Mouse (Mus musculus) CH12.LX (cell line): ENCODE measurements around the gene Dcn. TPM values are rescaled to one million over a fixed set of nuclear protein-coding genes. Genes with fewer than 3 reads are reported as not detected.

Source experiments
- DNase-seq: peaks from one replicate; pipeline ENCODE4 v3.0.0-alpha.2; 2013; ENCODE audit errors: extremely low read depth
- H3K27ac ChIP-seq: 2 replicates; pipeline ENCODE4 v1.5.1; 2012; ENCODE audit warnings: low read depth, mild to moderate bottlenecking, control low read depth, moderate library complexity; ENCODE audit not compliant: insufficient read depth
- H3K27me3 ChIP-seq: replicated peaks from 2 replicates; pipeline ENCODE3; 2012; ENCODE audit warnings: inconsistent platforms
- H3K36me3 ChIP-seq, 2 experiments: replicated peaks in 1 of 2; 2 replicates each; pipeline versions ENCODE3 to v1.6.1; 2012; ENCODE audit warnings: inconsistent platforms in 1 of 2, low read length in 1 of 2, mild to moderate bottlenecking in 1 of 2, mixed read lengths in 1 of 2, moderate library complexity in 1 of 2; ENCODE audit not compliant: control insufficient read depth in 1 of 2, insufficient read depth in 1 of 2
- H3K4me1 ChIP-seq, 2 experiments: 2 replicates each; pipeline ENCODE4 v1.6.1; 2012; ENCODE audit warnings: inconsistent platforms in 1 of 2, moderate library complexity in 1 of 2; ENCODE audit not compliant: insufficient read depth in 2 of 2, control insufficient read depth in 1 of 2
- H3K4me2 ChIP-seq: 2 replicates; pipeline ENCODE4 v1.6.1; 2012; ENCODE audit warnings: low read depth, mild to moderate bottlenecking, control low read depth; ENCODE audit not compliant: poor library complexity, insufficient read depth, severe bottlenecking
- H3K4me3 ChIP-seq, 3 experiments: fragments of 150-350 bp in 1 of 3; sonication (generic) in 1 of 3; replicated peaks in 1 of 3; 2 replicates each; pipeline versions ENCODE3 to v1.5.1; 2011 to 2012; ENCODE audit warnings: low read depth in 2 of 3, low read length in 2 of 3, mild to moderate bottlenecking in 2 of 3, moderate library complexity in 2 of 3, control low read depth in 1 of 3, improper control_type of control experiment in 1 of 3, inconsistent platforms in 1 of 3, mixed read lengths in 1 of 3; ENCODE audit not compliant: poor library complexity in 1 of 3
- H3K79me2 ChIP-seq: replicated peaks from 2 replicates; pipeline ENCODE4 v1.6.1; 2012; ENCODE audit warnings: mild to moderate bottlenecking, moderate library complexity; ENCODE audit not compliant: control insufficient read depth, poor library complexity, insufficient read depth, severe bottlenecking; ENCODE audit errors: extremely low read depth
- H3K9ac ChIP-seq: 2 replicates; pipeline ENCODE4 v1.6.1; 2012; ENCODE audit warnings: low read depth, mild to moderate bottlenecking, control low read depth, moderate library complexity; ENCODE audit not compliant: insufficient read depth
- H3K9me3 ChIP-seq: replicated peaks from 2 replicates; pipeline ENCODE3; 2012; ENCODE audit warnings: low read length, inconsistent platforms, mixed read lengths
- CHD1 ChIP-seq: IDR thresholded peaks from 2 replicates; pipeline ENCODE4 v1.6.1; 2012; ENCODE audit warnings: low read depth, low read length, improper control_type of control experiment, inconsistent platforms
- CHD2 ChIP-seq: IDR thresholded peaks from 2 replicates; pipeline ENCODE4 v1.6.1; 2011; ENCODE audit warnings: low read length, improper control_type of control experiment
- CTCF ChIP-seq, 2 experiments: IDR thresholded peaks in 1 of 2; conservative IDR thresholded peaks in 1 of 2; 2 replicates each; pipeline ENCODE4 v1.5.1; 2011 to 2012; ENCODE audit warnings: low read depth in 2 of 2, low read length in 2 of 2, improper control_type of control experiment in 1 of 2, inconsistent platforms in 1 of 2, mild to moderate bottlenecking in 1 of 2, moderate library complexity in 1 of 2
- ETS1 ChIP-seq: conservative IDR thresholded peaks from 2 replicates; pipeline ENCODE4 v1.6.1; 2012; ENCODE audit warnings: low read depth, mild to moderate bottlenecking, inconsistent platforms, low read length, improper control_type of control experiment, moderate library complexity
- GABPA ChIP-seq: IDR thresholded peaks from 2 replicates; pipeline ENCODE4 v1.6.1; 2012; ENCODE audit warnings: low read depth, low read length, improper control_type of control experiment, inconsistent platforms; ENCODE audit not compliant: insufficient replicate concordance
- IRF4 ChIP-seq: IDR thresholded peaks from 2 replicates; pipeline ENCODE4 v1.6.1; 2014; ENCODE audit warnings: low read depth, mild to moderate bottlenecking, inconsistent platforms, low read length, improper control_type of control experiment
- JUN ChIP-seq: IDR thresholded peaks from 2 replicates; pipeline ENCODE4 v1.6.1; 2011; ENCODE audit warnings: low read depth, mild to moderate bottlenecking, low read length, improper control_type of control experiment, moderate library complexity; ENCODE audit not compliant: insufficient read depth
- JUND ChIP-seq: conservative IDR thresholded peaks from 2 replicates; pipeline ENCODE4 v1.6.1; 2011; ENCODE audit warnings: low read depth, low read length, improper control_type of control experiment
- MAFK ChIP-seq: IDR thresholded peaks from 2 replicates; pipeline ENCODE4 v1.6.1; 2011; ENCODE audit warnings: low read length, improper control_type of control experiment; ENCODE audit not compliant: insufficient replicate concordance
- MAX ChIP-seq: IDR thresholded peaks from 2 replicates; pipeline ENCODE4 v1.6.1; 2011; ENCODE audit warnings: low read length, improper control_type of control experiment
- MAZ ChIP-seq: IDR thresholded peaks from 2 replicates; pipeline ENCODE4 v1.6.1; 2012; ENCODE audit warnings: low read depth, mild to moderate bottlenecking, inconsistent platforms, low read length, improper control_type of control experiment, moderate library complexity
- MEF2A ChIP-seq: IDR thresholded peaks from 2 replicates; pipeline ENCODE4 v1.6.1; 2014; ENCODE audit warnings: low read depth, mild to moderate bottlenecking, inconsistent platforms, low read length, improper control_type of control experiment, borderline replicate concordance
- MYC ChIP-seq: IDR thresholded peaks from 2 replicates; pipeline ENCODE4 v1.6.1; 2011; ENCODE audit warnings: low read depth, mild to moderate bottlenecking, improper control_type of control experiment, low read length
- NELFE ChIP-seq: IDR thresholded peaks from 2 replicates; pipeline ENCODE4 v1.6.1; 2011; ENCODE audit warnings: low read depth, low read length, improper control_type of control experiment
- NRF1 ChIP-seq: IDR thresholded peaks from 2 replicates; pipeline ENCODE4 v1.6.1; 2014; ENCODE audit warnings: low read depth, mild to moderate bottlenecking, inconsistent platforms, low read length, improper control_type of control experiment, moderate library complexity
- PAX5 ChIP-seq: IDR thresholded peaks from 2 replicates; pipeline ENCODE4 v1.6.1; 2012; ENCODE audit warnings: low read length, inconsistent platforms, mixed read lengths
- POLR2A ChIP-seq: IDR thresholded peaks from 2 replicates; pipeline ENCODE4 v1.6.1; 2011; ENCODE audit warnings: low read depth, mild to moderate bottlenecking, improper control_type of control experiment, low read length
- RCOR1 ChIP-seq: conservative IDR thresholded peaks from 2 replicates; pipeline ENCODE4 v1.6.1; 2012; ENCODE audit warnings: low read depth, mild to moderate bottlenecking, inconsistent platforms, low read length, improper control_type of control experiment
- SIN3A ChIP-seq: IDR thresholded peaks from 2 replicates; pipeline ENCODE4 v1.6.1; 2012; ENCODE audit warnings: low read length, improper control_type of control experiment, inconsistent platforms
- SMC3 ChIP-seq: IDR thresholded peaks from 2 replicates; pipeline ENCODE4 v1.6.1; 2011; ENCODE audit warnings: low read depth, low read length, improper control_type of control experiment
- TBP ChIP-seq: conservative IDR thresholded peaks from 2 replicates; pipeline ENCODE4 v1.6.1; 2011; ENCODE audit warnings: low read depth, low read length, improper control_type of control experiment
- TCF12 ChIP-seq: IDR thresholded peaks from 2 replicates; pipeline ENCODE4 v1.6.1; 2014; ENCODE audit warnings: low read depth, mild to moderate bottlenecking, inconsistent platforms, low read length, improper control_type of control experiment
- UBTF ChIP-seq: IDR thresholded peaks from 2 replicates; pipeline ENCODE4 v1.6.1; 2012; ENCODE audit warnings: low read depth, mild to moderate bottlenecking, inconsistent platforms, low read length, improper control_type of control experiment, moderate library complexity
- USF2 ChIP-seq: conservative IDR thresholded peaks from 2 replicates; pipeline ENCODE4 v1.6.1; 2011; ENCODE audit warnings: low read depth, low read length, improper control_type of control experiment
- ZC3H11A ChIP-seq: IDR thresholded peaks from 2 replicates; pipeline ENCODE4 v1.6.1; 2012; ENCODE audit warnings: low read depth, mild to moderate bottlenecking, inconsistent platforms, low read length, improper control_type of control experiment
- ZMIZ1 ChIP-seq: IDR thresholded peaks from 2 replicates; pipeline ENCODE4 v1.6.1; 2012; ENCODE audit warnings: low read depth, mild to moderate bottlenecking, inconsistent platforms, low read length, improper control_type of control experiment
- ZNF384 ChIP-seq: IDR thresholded peaks from 2 replicates; pipeline ENCODE4 v1.6.1; 2012; ENCODE audit warnings: low read depth, low read length, improper control_type of control experiment, inconsistent platforms
- dilution Hi-C: fragments of 300-500 bp; cut with MboI; formaldehyde crosslinking; loops from 2 replicates; pipeline ENCODE4 v1.14.3; 2020; ENCODE audit warnings: low sequenced_read_pairs; ENCODE audit not compliant: extremely low pct_unique_long_range_greater_than_20kb, extremely low pct_ligation_motif_present
- in situ Hi-C: fragments of 300-500 bp; cut with MboI; formaldehyde crosslinking; loops from 3 replicates; pipeline ENCODE4 v1.14.3; 2019; ENCODE audit warnings: low sequenced_read_pairs, low pct_ligation_motif_present, low pct_unique_long_range_greater_than_20kb, mixed read lengths
- polyA plus RNA-seq: library from polyadenylated mRNA; unstranded; fragments of >175 nt; gene quantifications from 2 replicates; pipeline ENCODE4 v1.2.1, GENCODE M21; 2012; ENCODE audit warnings: low read depth; ENCODE audit not compliant: insufficient read length
- total RNA-seq, 2 experiments: library from RNA; depleted of rRNA; stranded (reverse); fragments of 300-350 nt in 1 of 2; fragments of >200 nt in 1 of 2; gene quantifications; 2 replicates each; pipeline ENCODE4 v1.2.3; 2012 to 2014

Dcn gene
- total and polyA plus RNA-seq, 3 experiments = not detected

DNA sequence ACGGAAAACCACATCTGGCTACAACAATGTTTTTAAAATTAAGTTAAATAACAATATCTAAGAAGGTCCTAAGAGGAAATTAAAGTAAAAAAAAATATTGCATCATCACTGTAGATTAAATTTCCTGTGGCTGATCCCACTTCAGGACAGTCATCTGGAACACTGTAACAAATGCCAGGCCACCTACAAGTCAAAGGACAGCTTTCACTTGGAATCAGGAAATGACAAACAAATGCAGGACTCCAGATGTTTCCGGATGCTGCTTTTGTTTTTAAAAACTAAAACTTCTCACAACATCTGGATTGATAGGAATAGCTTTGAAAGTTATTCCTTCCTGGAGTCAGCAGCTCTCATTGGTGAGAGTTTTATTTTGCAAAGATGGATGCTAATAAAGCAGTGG, 57.5 kb downstream of the Dcn start:
- no peaks in the 10 kb centered on the region for H3K27me3 ChIP-seq
- in situ Hi-C loops (no loop called here), dilution Hi-C loops (no loop called here)
- TF ChIP-seq TBP (no peak), NELFE (no peak), MEF2A (no peak), TCF12 (no peak), CTCF (conservative IDR thresholded peaks at IDR 0.05 in 1 of 2, IDR thresholded peaks at IDR 0.05 in 1 of 2; ENCODE audit: low read depth in 2 of 2, low read length in 2 of 2) (no peak), GABPA (no peak), JUN (no peak), UBTF (no peak), MAZ (no peak), ETS1 (no peak), MAFK (no peak), PAX5 (no peak), ZNF384 (no peak), SMC3 (no peak), SIN3A (no peak), MAX (no peak), CHD2 (no peak), MYC (no peak)
- no peaks in the 10 kb centered on the region for H3K9me3 ChIP-seq
- no peak overlapping the region for H3K4me2 ChIP-seq
- no peak overlapping the region for H3K27ac ChIP-seq
- H3K79me2 ChIP-seq = no peaks in the 10 kb centered on the region
- no peak overlapping the region for H3K9ac ChIP-seq
- H3K4me3 ChIP-seq = no peak overlapping the region
- no peaks in the 10 kb centered on the region for H3K36me3 ChIP-seq
- DNase-seq = no peak
- peaks cover 2 to 4% of the 10 kb centered on the region in 2 experiments; a peak in 2 of 4 replicates for H3K4me1 ChIP-seq

DNA sequence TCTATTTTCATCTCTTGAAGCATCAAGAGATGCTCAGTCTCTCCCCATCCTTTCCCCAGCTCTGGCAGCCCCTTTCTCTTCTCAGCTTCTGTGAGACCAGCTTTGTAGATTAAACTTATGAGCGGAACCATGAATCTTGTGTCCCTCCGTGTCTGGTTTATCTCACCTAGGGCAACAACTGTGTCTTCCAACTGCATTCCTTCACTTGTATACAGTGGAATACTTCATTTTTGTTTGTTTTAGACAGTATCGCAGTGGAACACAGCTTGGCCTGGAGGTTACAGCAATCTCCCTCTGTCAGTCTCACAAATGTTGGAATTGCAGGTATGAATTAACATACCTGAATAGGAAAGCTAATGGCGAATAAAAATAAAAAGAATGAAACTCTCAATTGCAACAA, 58.8 kb downstream of the Dcn start:
- no peaks in the 10 kb centered on the region for H3K36me3 ChIP-seq
- H3K27me3 ChIP-seq = no peaks in the 10 kb centered on the region
- TF ChIP-seq CTCF (conservative IDR thresholded peaks at IDR 0.05 in 1 of 2, IDR thresholded peaks at IDR 0.05 in 1 of 2; ENCODE audit: low read depth in 2 of 2, low read length in 2 of 2) (no peak), IRF4 (no peak), ZC3H11A (no peak), USF2 (no peak), TCF12 (no peak), JUND (no peak), CHD2 (no peak), POLR2A (no peak), SIN3A (no peak), RCOR1 (no peak), NRF1 (no peak), ZNF384 (no peak), ZMIZ1 (no peak), CHD1 (no peak)
- H3K4me1 ChIP-seq = peaks cover 2 to 4% of the 10 kb centered on the region in 2 experiments; a peak in 2 of 4 replicates
- H3K79me2 ChIP-seq = no peaks in the 10 kb centered on the region
- no peak for DNase-seq
- dilution Hi-C loops = no loop called here
- no peak overlapping the region for H3K27ac ChIP-seq
- no peak overlapping the region for H3K9ac ChIP-seq
- no peak overlapping the region for H3K4me3 ChIP-seq
- in situ Hi-C loops = no loop called here
- H3K9me3 ChIP-seq = no peaks in the 10 kb centered on the region
- H3K4me2 ChIP-seq = no peak overlapping the region
